Mouse (Mus musculus): ENCODE results near the gene Gpatch1. TPM values are rescaled to one million over a fixed set of nuclear protein-coding genes. Genes with fewer than 3 reads are reported as not detected.

Gpatch1 gene
- 3.5 and 4.3 TPM in 2 replicates for polyA plus RNA-seq (2012; rRNA removed; ENCODE audit: low replicate concordance)

DNA sequence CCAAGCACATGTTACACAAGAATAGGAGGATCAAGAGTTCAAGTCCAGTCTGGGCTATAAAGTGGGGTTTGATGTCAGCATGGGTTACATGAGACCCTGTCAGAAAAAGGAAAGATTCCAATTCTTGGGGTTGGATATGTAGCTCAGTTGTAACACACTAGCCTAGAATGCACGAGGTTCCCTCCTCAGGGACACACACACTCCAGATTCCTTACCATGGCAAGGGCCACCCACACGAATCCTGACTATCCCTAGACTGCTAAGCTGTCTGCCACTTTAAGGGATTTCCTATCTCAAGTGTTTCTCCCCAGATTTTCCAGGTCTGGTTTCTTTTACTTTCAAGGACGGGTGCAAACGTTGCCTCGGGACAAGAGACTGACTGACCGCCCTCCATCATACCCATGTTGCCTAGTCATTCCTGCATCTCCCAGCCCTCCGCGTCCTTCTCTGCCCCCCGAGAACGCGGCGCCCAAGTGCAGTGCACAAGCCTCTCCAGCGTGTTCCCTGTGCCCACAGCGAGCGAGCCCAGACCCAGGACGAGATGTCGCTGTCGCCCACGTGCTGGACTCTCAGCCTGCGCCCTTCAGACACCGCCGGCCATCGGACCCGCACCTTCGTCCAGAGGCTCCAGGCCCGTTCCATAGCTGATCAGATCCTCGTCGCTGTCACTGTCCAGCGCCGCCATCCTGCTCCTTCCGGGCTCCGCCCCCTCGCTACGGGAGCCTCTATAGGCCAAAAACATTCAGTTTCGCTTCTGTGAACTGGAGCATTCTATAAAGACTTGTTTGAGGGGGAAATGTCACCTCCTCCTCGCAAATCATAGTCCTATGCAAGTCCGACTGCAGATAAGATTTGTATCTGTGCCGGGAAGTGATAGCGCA lies at the start of gene Gpatch1:
TSS of gene Gpatch1 (minus strand) at position 712 of the 881 bp plus-strand sequence.

DNA sequence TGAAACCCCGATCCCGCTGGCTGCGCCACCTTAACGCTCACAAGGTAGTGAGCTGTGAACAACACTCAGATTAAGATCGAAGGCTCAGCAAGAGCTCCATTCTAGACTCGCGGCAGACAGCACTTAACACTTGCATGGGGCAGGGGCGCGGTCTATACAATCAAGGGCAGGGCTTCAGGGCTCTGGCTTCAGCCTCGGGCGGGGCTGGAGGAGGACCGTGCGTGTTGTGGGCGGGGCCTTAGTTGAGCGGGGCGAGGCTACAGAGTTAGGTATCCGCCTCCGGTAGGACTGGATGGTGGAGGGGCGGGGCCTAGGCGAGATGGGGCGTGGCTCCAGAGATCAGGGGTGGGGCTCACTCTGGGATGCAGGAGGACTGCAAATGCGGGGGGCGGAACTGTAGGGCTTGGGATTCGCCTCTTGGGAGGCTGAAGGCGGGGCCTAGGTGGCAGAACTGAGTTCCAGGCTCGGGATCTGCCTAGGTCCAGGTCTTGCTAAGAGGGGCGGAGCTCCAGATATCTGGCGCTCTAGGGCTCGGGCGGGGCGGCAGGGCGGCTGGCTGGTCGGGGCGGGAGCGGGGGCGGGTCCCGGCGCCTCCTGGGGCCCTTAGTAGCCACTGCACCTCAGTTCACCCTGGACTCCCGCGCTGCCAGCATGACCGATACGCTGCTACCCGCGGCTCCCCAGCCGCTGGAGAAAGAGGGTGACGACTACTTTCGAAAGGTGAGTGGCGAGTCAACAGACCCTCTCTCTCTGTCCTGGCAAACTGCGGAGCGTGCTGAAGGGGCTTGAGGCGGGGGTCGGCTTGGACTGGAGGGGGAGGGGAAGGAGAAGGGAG lies 15.7 kb upstream of the Gpatch1 start, which contains the start of gene Rhpn2:
TSS of gene Rhpn2 (plus strand) at position 479 of the 835 bp plus-strand sequence.

Other genes with a start within 250 kb of the Gpatch1 start
- 218 and 1,068 TPM in 2 replicates for gene Cebpa, start 199.1 kb downstream of the Gpatch1 start, polyA plus RNA-seq (2012; rRNA removed; ENCODE audit: low replicate concordance)
- gene Slc7a10, start 132.1 kb downstream of the Gpatch1 start, polyA plus RNA-seq (2012; rRNA removed; ENCODE audit: low replicate concordance): 177 and 234 TPM in 2 replicates
- 19.1 and 30.6 TPM in 2 replicates for gene Lrp3, start 102.9 kb downstream of the Gpatch1 start, polyA plus RNA-seq (2012; rRNA removed; ENCODE audit: low replicate concordance)
- 5.1 and 5.3 TPM in 2 replicates for gene Rhpn2, start 15.7 kb upstream of the Gpatch1 start, polyA plus RNA-seq (2012; rRNA removed; ENCODE audit: low replicate concordance)
- gene Faap24, start 78.4 kb upstream of the Gpatch1 start, polyA plus RNA-seq (2012; rRNA removed; ENCODE audit: low replicate concordance): 4.6 and 4.8 TPM in 2 replicates
- gene Cep89, start 78.6 kb upstream of the Gpatch1 start, polyA plus RNA-seq (2012; rRNA removed; ENCODE audit: low replicate concordance): 10.5 and 17.6 TPM in 2 replicates
- 0.10 TPM in 1 of 2 replicates, not detected in the other for gene Slc7a9, start 130.4 kb upstream of the Gpatch1 start, polyA plus RNA-seq (2012; rRNA removed; ENCODE audit: low replicate concordance)
- 0.24 TPM in 1 of 2 replicates, not detected in the other for gene Tdrd12, start 219.3 kb upstream of the Gpatch1 start, polyA plus RNA-seq (2012; rRNA removed; ENCODE audit: low replicate concordance)
- 36.9 and 59.9 TPM in 2 replicates for gene Nudt19, start 237.9 kb upstream of the Gpatch1 start, polyA plus RNA-seq (2012; rRNA removed; ENCODE audit: low replicate concordance)